Mouse (Mus musculus): ENCODE data around the gene Carm1.

DNA sequence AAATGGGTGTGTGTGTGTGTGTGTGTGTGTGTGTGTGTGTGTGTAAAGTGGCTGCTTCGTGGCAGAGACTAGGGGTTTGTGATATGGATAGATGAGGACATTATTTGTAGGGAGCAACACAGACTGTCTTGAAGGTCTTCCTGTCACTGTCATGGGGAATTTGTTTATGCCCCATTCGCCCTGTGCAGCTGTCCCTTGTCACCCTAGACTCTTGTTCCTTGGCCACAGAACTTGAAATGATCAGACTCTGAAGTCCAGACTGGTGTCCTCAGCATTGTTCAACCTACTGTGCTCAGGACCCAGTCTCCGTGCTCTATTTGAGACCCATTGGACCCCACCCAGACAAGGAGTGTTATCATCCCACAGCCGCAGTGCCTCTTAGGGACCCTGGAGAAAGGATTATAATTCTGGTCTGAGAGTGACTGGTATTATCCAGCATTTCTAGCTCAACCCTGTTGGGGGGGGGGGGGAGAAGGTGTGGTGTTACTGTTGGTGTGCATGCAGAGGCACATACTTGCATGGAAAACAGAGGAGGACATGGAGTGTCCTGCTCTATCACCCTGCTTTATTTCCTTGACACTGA is 18.4 kb downstream of the Carm1 start:
- TF ChIP-seq CTCF (IDR thresholded peaks at IDR 0.05; ENCODE audit: low read depth, low read length) (no peak), POLR2A (IDR thresholded peaks at IDR 0.05; ENCODE audit: borderline replicate concordance, low read depth, low read length) (no peak)

Data from bone marrow macrophage, adult 2 months (primary cell).